Mouse (Mus musculus): ENCODE data around the gene Gm3625.

Gm3625 gene

DNA sequence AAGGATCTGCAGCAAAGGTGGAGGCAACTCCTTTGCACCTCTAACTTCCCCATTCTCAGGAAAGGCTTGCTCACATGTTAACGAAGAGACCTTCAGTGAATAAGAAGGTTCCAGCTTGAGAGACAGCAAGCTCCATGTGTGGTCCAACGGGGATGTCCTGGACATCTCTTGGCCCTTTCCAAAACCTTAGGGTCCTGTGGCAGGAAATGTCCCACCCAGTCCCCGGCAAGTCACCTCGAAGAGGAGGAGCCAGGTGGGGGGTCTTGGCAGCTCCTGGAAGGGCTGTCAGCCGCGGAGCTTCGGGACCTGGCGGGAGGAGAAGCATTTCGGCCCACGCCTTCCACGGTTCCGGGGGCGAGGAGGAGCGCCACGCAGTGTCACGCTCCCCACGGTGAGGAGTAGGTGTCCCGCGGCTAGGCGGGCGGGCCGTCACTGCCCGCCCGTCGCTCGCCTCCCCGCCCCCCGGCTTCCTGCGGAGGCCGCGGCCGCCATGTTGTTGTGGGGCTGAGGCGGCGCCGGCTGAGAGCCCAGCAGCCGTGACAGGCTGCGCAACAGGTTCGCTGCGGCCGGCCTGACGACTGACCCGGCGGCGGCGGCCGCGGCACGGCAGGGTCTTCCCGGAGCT is at the start of gene Gm3625, which contains the start of gene Itsn2:
Gene Gm3625 (minus strand): TSS at position 387 of the 625 bp plus-strand sequence.
Gene Itsn2 (plus strand): TSS at position 98 of the 625 bp plus-strand sequence.
- peak; percentile 74 for DNase-seq (ENCODE audit: extremely low spot score, low spot score)

GRCm38 (mm10) chr12:4640737-4641136 is 48.0 kb upstream of the Gm3625 start:
- no peak for DNase-seq (ENCODE audit: extremely low spot score, low spot score)

GRCm38 (mm10) chr12:4638438-4638837 is 45.7 kb upstream of the Gm3625 start:
- no peak for DNase-seq (ENCODE audit: extremely low spot score, low spot score)

DNA sequence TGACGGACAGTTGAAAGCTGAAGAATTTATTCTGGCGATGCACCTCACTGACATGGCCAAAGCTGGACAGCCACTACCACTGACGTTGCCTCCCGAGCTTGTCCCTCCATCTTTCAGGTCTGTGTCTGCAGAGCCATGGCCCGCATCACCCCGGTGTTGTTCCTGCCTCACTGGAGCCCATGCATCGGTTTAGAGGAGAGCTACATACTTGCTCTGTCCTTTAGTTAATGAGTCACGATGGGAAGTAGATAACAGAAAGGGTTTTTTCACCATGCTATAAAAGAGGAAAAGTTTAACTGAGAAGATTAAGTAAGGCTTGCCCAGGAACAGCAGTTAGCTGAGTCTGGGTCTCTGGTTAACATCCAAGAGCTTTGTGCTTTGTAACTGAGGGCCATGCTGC is 40.2 kb upstream of the Gm3625 start:
- DNase-seq (ENCODE audit: extremely low spot score, low spot score), result no peak

- DNase-seq (ENCODE audit: extremely low spot score, low spot score), result no peak
Observed at GRCm38 (mm10) chr12:4624201-4624600, 31.5 kb upstream of the Gm3625 start.

DNA sequence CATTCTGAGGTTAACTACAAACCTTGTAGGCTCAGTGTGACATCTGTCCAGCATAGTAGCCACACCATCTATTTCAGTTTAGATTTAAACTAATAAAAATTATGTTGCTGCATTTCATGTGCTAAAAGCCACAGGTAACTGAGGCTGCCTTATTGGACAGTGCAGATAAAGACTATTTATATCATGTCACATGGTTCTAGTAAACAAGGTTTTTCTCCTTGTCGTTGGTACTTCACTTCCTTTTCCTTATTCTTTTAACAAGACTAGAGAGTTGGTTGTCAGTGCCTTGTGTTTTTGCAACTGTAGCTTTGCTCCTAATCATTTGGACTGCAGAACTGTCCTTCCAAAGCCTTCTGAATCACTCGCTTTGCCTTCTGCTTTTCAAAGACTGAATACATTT is 22.0 kb upstream of the Gm3625 start:
- DNase-seq (ENCODE audit: extremely low spot score, low spot score), result no peak

GRCm38 (mm10) chr12:4606625-4607024 is 13.9 kb upstream of the Gm3625 start:
- no peak for DNase-seq (ENCODE audit: extremely low spot score, low spot score)

DNA sequence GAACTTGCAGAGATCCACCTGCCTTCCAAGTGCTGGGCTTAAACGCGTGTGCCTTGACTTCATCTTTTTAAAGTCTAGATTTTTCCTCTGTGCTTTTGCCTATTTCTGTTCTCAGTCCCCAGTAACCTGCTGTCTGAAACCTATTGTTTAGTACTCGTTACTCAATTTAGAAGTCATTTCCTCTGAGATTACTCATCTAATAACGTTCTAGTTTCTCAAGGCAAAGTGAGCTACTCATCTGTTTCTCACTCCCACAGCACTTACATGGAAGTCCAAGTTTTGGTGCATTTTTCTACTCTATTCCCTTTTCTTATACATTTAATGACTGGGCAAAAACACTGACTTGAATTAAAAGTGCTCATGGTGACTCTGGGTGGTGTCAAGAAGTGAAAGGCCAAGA is 7.0 kb upstream of the Gm3625 start:
- DNase-seq (ENCODE audit: extremely low spot score, low spot score), result no peak

- no peak for DNase-seq (ENCODE audit: extremely low spot score, low spot score)
Observed at GRCm38 (mm10) chr12:4598666-4599428, 6.1 kb upstream of the Gm3625 start.

DNA sequence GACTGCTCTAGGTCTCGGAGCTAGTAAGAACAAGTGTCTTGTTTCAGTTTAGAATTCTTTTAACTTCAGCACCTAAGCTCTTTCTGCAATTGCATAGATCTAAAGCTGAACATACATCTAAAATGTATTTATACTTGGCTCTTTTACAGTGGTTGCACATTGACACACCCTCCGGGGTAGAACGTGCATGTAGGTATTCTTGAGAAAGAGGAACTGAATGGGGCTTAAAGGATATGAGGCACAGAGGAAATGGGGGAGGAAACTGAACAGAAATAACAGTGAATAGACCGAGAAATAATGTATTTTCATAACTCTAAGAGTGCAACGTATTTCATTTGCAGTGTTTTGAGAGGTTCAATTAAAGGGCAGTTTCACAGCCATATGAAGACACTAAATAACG is 2.3 kb upstream of the Gm3625 start:
- DNase-seq (ENCODE audit: extremely low spot score, low spot score), result no peak

DNA sequence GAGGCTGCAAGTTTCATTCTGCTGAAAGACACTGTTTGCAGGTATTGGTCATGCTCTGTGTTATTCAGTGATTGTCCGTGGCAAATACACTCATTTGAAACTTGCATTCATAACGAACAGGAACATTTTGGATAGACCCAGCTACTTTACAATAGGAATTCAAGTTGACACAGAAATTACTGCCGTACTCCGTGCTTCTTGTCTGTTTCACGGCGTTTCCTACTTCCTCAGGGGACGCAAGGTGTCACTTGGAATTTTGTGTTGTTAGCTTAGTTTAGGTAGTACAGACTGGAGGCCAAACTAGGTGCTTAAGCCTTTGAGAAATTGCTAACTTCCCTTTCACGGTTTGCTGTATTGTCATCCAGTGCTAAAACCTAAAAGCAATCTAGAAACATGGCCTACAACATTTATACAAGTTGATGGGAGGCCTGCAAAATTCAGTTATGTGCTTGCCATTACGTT is 1.2 kb upstream of the Gm3625 start:
- no peak for DNase-seq (ENCODE audit: extremely low spot score, low spot score)

DNA sequence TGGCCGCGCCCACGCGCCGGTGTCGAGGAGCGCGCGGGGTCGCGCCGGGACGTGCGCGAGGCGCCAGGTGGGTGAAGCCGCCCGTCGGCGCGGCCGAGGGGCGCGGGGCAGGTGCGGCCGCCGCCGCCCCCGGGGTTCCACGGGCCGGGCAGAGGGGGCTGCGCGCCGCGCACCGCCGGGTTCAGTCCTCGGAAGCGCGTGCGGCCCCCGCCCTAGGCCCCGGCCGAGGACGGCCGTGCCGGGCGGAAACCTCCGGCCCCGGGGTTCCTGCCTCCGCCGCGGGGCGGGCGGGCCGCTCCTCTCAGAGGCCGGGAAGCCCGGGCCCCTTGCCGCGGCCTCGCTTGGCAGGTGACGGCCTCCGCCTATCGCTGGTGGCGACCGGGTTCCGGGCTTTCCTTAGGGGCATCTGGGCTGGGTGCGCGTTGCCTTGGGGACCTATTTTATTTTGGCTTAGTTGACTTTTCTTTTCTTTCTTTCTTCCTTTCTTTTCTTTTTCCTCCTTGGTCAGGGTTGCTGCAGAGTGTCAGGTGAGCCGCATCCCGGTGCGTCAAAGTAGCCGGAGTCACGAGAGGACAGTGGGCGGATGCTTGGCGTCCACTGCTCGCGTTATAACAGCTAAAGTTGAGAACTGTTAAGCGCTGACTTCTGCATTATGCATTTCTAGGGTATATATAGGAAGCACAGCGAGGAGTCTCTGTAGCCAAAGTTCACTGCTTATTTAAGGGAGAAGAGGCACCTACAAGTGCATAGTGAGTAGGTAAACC is 621 bp upstream of the Gm3625 start:
- peak; percentile 61 for DNase-seq (ENCODE audit: extremely low spot score, low spot score)

GRCm38 (mm10) chr12:4592025-4592424 is 702 bp downstream of the Gm3625 start:
- DNase-seq (ENCODE audit: extremely low spot score, low spot score), result no peak

DNA sequence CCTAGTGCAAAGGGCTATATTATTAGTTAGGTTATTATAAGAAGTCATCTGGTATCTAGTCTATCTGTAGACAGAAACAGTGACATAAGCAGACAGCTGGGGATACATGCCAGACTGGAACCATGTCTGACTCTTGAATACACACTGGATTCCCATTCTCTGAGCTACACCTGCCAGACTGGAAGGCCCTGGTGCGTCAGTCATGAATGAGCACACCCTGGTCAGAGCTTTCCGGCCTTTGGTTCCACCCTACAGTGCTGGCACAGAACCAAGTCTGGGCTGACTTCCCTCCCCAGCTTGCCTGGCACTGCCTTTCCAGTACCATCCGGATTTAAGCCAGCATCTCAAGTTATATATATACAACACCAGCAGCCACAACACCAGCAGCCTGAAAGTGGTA is 4.1 kb downstream of the Gm3625 start:
- DNase-seq (ENCODE audit: extremely low spot score, low spot score), result no peak

- no peak for DNase-seq (ENCODE audit: extremely low spot score, low spot score)
Observed at GRCm38 (mm10) chr12:4587846-4588245, 4.9 kb downstream of the Gm3625 start.

GRCm38 (mm10) chr12:4582326-4582725 is 10.4 kb downstream of the Gm3625 start:
- no peak for DNase-seq (ENCODE audit: extremely low spot score, low spot score)

DNA sequence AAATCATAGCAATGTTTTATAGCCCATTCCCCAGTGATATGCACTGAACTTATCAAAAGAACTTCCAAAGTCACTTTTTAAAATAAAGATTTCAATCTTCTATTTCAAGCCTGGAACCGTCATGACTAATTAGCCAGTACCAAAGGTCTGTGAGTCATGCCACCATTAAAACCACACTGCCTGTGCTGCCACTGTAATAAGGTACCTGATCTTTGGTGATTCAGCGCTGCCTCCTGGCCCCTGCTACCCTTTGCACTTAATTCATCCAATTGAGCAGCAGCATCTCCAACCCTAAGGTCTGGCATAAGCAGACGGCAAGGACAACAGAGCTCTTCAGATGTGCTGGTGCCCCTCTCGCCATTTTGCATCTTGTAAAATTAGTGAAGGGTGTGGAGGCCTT is 18.7 kb downstream of the Gm3625 start:
- no peak for DNase-seq (ENCODE audit: extremely low spot score, low spot score)

DNA sequence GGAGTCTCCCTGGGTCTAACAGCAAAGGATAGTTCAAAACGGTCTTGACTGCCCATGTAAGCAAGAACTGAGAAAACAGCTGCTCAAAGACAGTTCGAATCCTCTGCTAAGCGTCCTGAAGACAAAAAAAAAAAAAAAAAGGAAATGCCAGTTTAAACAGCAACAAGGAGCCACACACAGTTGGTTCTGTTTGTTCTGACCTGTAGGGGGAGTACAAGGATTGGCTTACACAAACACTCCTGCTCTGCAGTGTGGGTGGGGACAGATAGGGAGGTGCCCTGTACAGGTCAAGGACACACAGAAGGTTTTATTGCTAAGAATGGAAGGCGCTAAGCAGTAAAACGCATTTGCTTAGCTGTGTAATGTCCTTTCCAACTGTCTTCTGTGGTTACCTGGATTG is 20.9 kb downstream of the Gm3625 start:
- DNase-seq (ENCODE audit: extremely low spot score, low spot score), result peak; percentile 21

- no peak for DNase-seq (ENCODE audit: extremely low spot score, low spot score)
Observed at GRCm38 (mm10) chr12:4558475-4559279, 34.0 kb downstream of the Gm3625 start.

DNA sequence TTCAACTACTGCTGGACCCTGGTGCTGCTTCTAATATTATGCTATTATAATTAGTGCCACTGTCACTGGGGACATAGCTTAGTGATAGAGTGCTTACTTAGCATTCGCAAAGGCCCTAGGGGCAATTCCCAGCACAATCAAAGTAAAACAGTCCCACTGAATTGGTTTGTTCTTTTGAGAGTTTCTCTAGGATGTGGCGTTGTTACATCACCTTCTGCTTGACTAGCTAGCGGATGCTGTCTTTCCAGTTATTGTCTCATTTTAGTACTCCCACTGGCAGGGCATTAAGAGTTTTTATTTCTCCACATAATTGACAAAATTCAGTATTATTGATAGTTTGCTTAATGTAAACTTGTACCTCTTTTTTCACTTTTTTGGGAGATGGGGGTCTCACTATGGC is 34.7 kb downstream of the Gm3625 start:
- no peak for DNase-seq (ENCODE audit: extremely low spot score, low spot score)

GRCm38 (mm10) chr12:4557436-4557835 is 35.3 kb downstream of the Gm3625 start:
- DNase-seq (ENCODE audit: extremely low spot score, low spot score), result no peak

All from neural tube, embryonic 10.5 days (tissue).